In genomic region chr2:38481166-38481778, GRCm38 (mm10) we compare ENCODE assay signal across 9 mouse cellular contexts. TPM values are rescaled to one million over a fixed set of nuclear protein-coding genes. Genes with fewer than 3 reads are reported as not detected.
DNase-seq lines count a peak whose midpoint lies in the region; ATAC-seq and TF ChIP-seq lines count a peak whose summit lies in the region.
"Had no signal": no experiment of that assay in that cellular context is flagged by ENCODE, and none has a peak within 500 bp of the region (broad histone marks: within the 10 kb centered on the region; RNA-seq: fewer than 3 reads in every experiment).

No protein-coding gene starts in this region.

- intact Hi-C loops in gastrocnemius, adult 2 months (cut with DNase I): no loop called here

- no peak overlapping the region for H3K4me3 ChIP-seq in gastrocnemius, adult 2 months
- no peak overlapping the region for H3K4me3 ChIP-seq in liver, embryonic 16.5 days (ENCODE audit: low read depth, low read length)
- H3K4me3 ChIP-seq: neural tube, embryonic 12.5 days had no signal

- peaks cover 10% of the 10 kb centered on the region for H3K4me1 ChIP-seq in liver, embryonic 16.5 days (ENCODE audit: control insufficient read depth, low read depth, low read length)
- H3K4me1 ChIP-seq: neural tube, embryonic 12.5 days had no signal

- peak; percentile 30 for DNase-seq in gastrocnemius, adult 2 months
- no peak for DNase-seq in gastrocnemius, adult 18-20 months (ENCODE audit: low spot score)
- DNase-seq in right cerebral cortex, postnatal 14 days: peak; percentile 17
- DNase-seq in right cerebral cortex, postnatal 4 days: no peak
- peak; percentile 12 for DNase-seq in splenic B cell, adult 2 months (ENCODE audit: low read depth, low spot score)
- DNase-seq in cerebellum, adult 11 months: no peak
- no peak for DNase-seq in frontal cortex, postnatal 25 days (ENCODE audit: low spot score in 2 of 2)

- peak overlapping the region; percentile 8; the same call in 1 of the 2 replicates for H3K27ac ChIP-seq in gastrocnemius, adult 2 months
- H3K27ac ChIP-seq in liver, embryonic 16.5 days (ENCODE audit: low read length): peak overlapping the region; percentile 51; the same call in 1 of the 2 replicates
- H3K27ac ChIP-seq: neural tube, embryonic 12.5 days had no signal

- no peak overlapping the region for H3K4me2 ChIP-seq in liver, embryonic 16.5 days (ENCODE audit: low read depth, low read length)
- H3K4me2 ChIP-seq: neural tube, embryonic 12.5 days had no signal

- H3K9ac ChIP-seq in liver, embryonic 16.5 days (ENCODE audit: low read depth, low read length): no peak overlapping the region
- H3K9ac ChIP-seq: neural tube, embryonic 12.5 days had no signal

- WGBS in liver, embryonic 16.5 days (ENCODE audit: insufficient replicate concordance): 23% methylated on average over 6 of the region's 6 CpGs

- no peak for TF ChIP-seq CTCF in gastrocnemius, adult 2 months (IDR thresholded peaks at IDR 0.05)

- no peaks in the 10 kb centered on the region for H3K36me3 ChIP-seq in liver, embryonic 16.5 days (ENCODE audit: control insufficient read depth, insufficient read depth)
- H3K36me3 ChIP-seq in splenic B cell, adult 2 months (ENCODE audit: control insufficient read depth, insufficient read depth, low read length, poor library complexity, severe bottlenecking): no peaks in the 10 kb centered on the region
- H3K36me3 ChIP-seq: neural tube, embryonic 12.5 days had no signal

- H3K9me3 ChIP-seq in liver, embryonic 16.5 days (replicated peaks; ENCODE audit: control insufficient read depth, low read length): no peaks in the 10 kb centered on the region
- H3K9me3 ChIP-seq: neural tube, embryonic 12.5 days had no signal

- no peak for ATAC-seq in liver, embryonic 16.5 days (ENCODE audit: low read depth)

- H3K27me3 ChIP-seq in liver, embryonic 16.5 days (ENCODE audit: control insufficient read depth, insufficient read depth, low read depth, low read length): no peaks in the 10 kb centered on the region
- H3K27me3 ChIP-seq in splenic B cell, adult 2 months (ENCODE audit: control insufficient read depth, insufficient read depth, low read length, poor library complexity, severe bottlenecking): no peaks in the 10 kb centered on the region
- H3K27me3 ChIP-seq: neural tube, embryonic 12.5 days had no signal

RNA-seq across cellular contexts. Expression of gene Nek6, which starts 30.2 kb away (rescaled TPM):
- 10 to 100 TPM in 1 of 2 experiments, 1 to 10 TPM in 1; 4.9 to 10.7 TPM for total RNA-seq in gastrocnemius, adult 2 months (2021)
- 10 to 100 TPM; 11.5 to 14.0 TPM for total RNA-seq in gastrocnemius, adult 18-20 months (2021)
- polyA plus RNA-seq in liver, embryonic 16.5 days (2015; fragmentation: Nextera tagmentation; extraction: Ambion mirVana): 43.5 and 47.6 TPM in 2 replicates

Comparison
In these comparisons a context has a peak if more than half of its experiments do, and no peak if none do; other contexts are left out.
1. DNase-seq: peak in gastrocnemius, adult 2 months (single experiment), right cerebral cortex, postnatal 14 days (single experiment) and splenic B cell, adult 2 months (single experiment); none in gastrocnemius, adult 18-20 months (single experiment), right cerebral cortex, postnatal 4 days (single experiment), cerebellum, adult 11 months (single experiment) and frontal cortex, postnatal 25 days (0 of 2).